Comparison of ENCODE assay signal across 8 mouse cellular contexts in genomic region chr13:55190121-55190868, GRCm38 (mm10). TPM values are rescaled to one million over a fixed set of nuclear protein-coding genes. Genes with fewer than 3 reads are reported as not detected.
A peak's percentile ranks its signal among the peaks of the same experiment; 100 is the strongest.
DNase-seq lines count a peak whose midpoint lies in the region; ATAC-seq and TF ChIP-seq lines count a peak whose summit lies in the region.

No protein-coding gene starts in this region.

- 2% methylated on average over 34 of the region's 34 CpGs for WGBS in forebrain, embryonic 16.5 days
- 1% methylated on average over 34 of the region's 34 CpGs for WGBS in lung, embryonic 16.5 days

- DNase-seq in MEL (ENCODE audit: low read depth, low spot score), result peak; percentile 98
- peak; percentile 94 to 99 for DNase-seq in cerebellum, adult 18-20 months
- peak; percentile 89 to 92 for DNase-seq in heart, postnatal 36 days
- peak; percentile 92 to 95 for DNase-seq in layer of hippocampus, adult 8-10 months (ENCODE audit: low spot score in 2 of 2)
- DNase-seq in ovary, postnatal 10 days (ENCODE audit: low spot score), result peak; percentile 82
- DNase-seq in thymus, postnatal 10 days (ENCODE audit: low spot score in 2 of 2), result peak; percentile 86 to 87

- H3K4me1 ChIP-seq in MEL (ENCODE audit: control insufficient read depth in 1 of 2, insufficient read depth in 2 of 2, low read length in 2 of 2), result peaks cover 0 to 5% of the 10 kb centered on the region in 2 experiments; a peak in 2 of 4 replicates
- peaks cover 13% of the 10 kb centered on the region for H3K4me1 ChIP-seq in forebrain, embryonic 16.5 days (replicated peaks; ENCODE audit: control insufficient read depth, insufficient read depth, low read length)
- peaks cover 11% of the 10 kb centered on the region for H3K4me1 ChIP-seq in lung, embryonic 16.5 days (replicated peaks; ENCODE audit: control insufficient read depth, insufficient read depth, low read length)

- H3K4me2 ChIP-seq in forebrain, embryonic 16.5 days (ENCODE audit: low read length), result peak overlapping the region; percentile 82
- H3K4me2 ChIP-seq in lung, embryonic 16.5 days (ENCODE audit: low read depth, low read length), result peak overlapping the region; percentile 72

- TF ChIP-seq RAD21 in MEL (IDR thresholded peaks at IDR 0.05; ENCODE audit: low read depth, low read length), result no peak; the same call in 1 of the 2 replicates

- no peaks in the 10 kb centered on the region for H3K27me3 ChIP-seq in MEL (ENCODE audit: control insufficient read depth in 1 of 2, insufficient read depth in 2 of 2, low read length in 2 of 2)
- H3K27me3 ChIP-seq in forebrain, embryonic 16.5 days (replicated peaks; ENCODE audit: control insufficient read depth, insufficient read depth, low read length), result no peaks in the 10 kb centered on the region
- no peaks in the 10 kb centered on the region for H3K27me3 ChIP-seq in lung, embryonic 16.5 days (ENCODE audit: control insufficient read depth, insufficient read depth, low read depth, low read length)

- H3K4me3 ChIP-seq in MEL (ENCODE audit: control insufficient read depth in 1 of 2, insufficient read depth in 1 of 2, low read depth in 2 of 2, low read length in 2 of 2), result peak overlapping the region; percentile 60 to 76
- H3K4me3 ChIP-seq in forebrain, embryonic 16.5 days (replicated peaks; ENCODE audit: low read length), result peak overlapping the region; percentile 61
- peak overlapping the region; percentile 60 for H3K4me3 ChIP-seq in lung, embryonic 16.5 days (ENCODE audit: low read length)

- H3K36me3 ChIP-seq in MEL (ENCODE audit: control insufficient read depth in 1 of 2, insufficient read depth in 2 of 2, low read length in 2 of 2), result peaks cover 0 to 3% of the 10 kb centered on the region in 2 experiments; a peak in 1 of 4 replicates
- no peaks in the 10 kb centered on the region for H3K36me3 ChIP-seq in forebrain, embryonic 16.5 days (ENCODE audit: control insufficient read depth, insufficient read depth)
- H3K36me3 ChIP-seq in lung, embryonic 16.5 days (ENCODE audit: control insufficient read depth, insufficient read depth, low read length), result no peaks in the 10 kb centered on the region

- peak; percentile 71 to 83; a peak in 2 of 4 replicates for TF ChIP-seq POLR2A in MEL (IDR thresholded peaks at IDR 0.05; ENCODE audit: control insufficient read depth in 1 of 2, insufficient read depth in 1 of 2, low read depth in 1 of 2, low read length in 2 of 2, poor library complexity in 1 of 2)

- peak; percentile 26 to 51 (median 42); a peak in 4 of 6 replicates for TF ChIP-seq CTCF in MEL (IDR thresholded peaks at IDR 0.05 in 2 of 3, conservative IDR thresholded peaks at IDR 0.05 in 1 of 3; ENCODE audit: control insufficient read depth in 1 of 3, insufficient read depth in 1 of 3, low read depth in 2 of 3, low read length in 3 of 3, poor library complexity in 1 of 3, severe bottlenecking in 1 of 3)

- ATAC-seq in forebrain, embryonic 16.5 days, result peak; percentile 100
- ATAC-seq in lung, embryonic 16.5 days (ENCODE audit: low read depth), result peak; percentile 100

- intact Hi-C loops in heart, postnatal 36 days (cut with DNase I), result loop anchor here (2.0 kb wide), 1 partner anchor 19 kb away; the partner anchor contains the start of gene Nsd1

- H3K79me2 ChIP-seq in MEL (ENCODE audit: control insufficient read depth, insufficient read depth, low read length, poor library complexity), result peaks cover 6% of the 10 kb centered on the region; the same call in 1 of the 2 replicates

- TF ChIP-seq EP300 in MEL (IDR thresholded peaks at IDR 0.05; ENCODE audit: low read depth in 1 of 2, low read length in 2 of 2), result peak; percentile 42 to 71

- no peaks in the 10 kb centered on the region for H3K9me3 ChIP-seq in MEL (replicated peaks; ENCODE audit: insufficient read depth, low read length)
- no peaks in the 10 kb centered on the region for H3K9me3 ChIP-seq in forebrain, embryonic 16.5 days (ENCODE audit: control insufficient read depth, low read length)
- no peaks in the 10 kb centered on the region for H3K9me3 ChIP-seq in lung, embryonic 16.5 days (ENCODE audit: control insufficient read depth, low read length)

- peak overlapping the region; percentile 77 for H3K27ac ChIP-seq in MEL (ENCODE audit: control insufficient read depth, low read depth, low read length)
- peak overlapping the region; percentile 92 for H3K27ac ChIP-seq in forebrain, embryonic 16.5 days (ENCODE audit: low read length)
- peak overlapping the region; percentile 93 for H3K27ac ChIP-seq in lung, embryonic 16.5 days (ENCODE audit: low read length)

- H3K9ac ChIP-seq in MEL (ENCODE audit: control insufficient read depth, low read depth, low read length, poor library complexity, severe bottlenecking), result peak overlapping the region; percentile 70
- peak overlapping the region; percentile 74 for H3K9ac ChIP-seq in forebrain, embryonic 16.5 days (replicated peaks; ENCODE audit: low read depth, low read length)
- peak overlapping the region; percentile 67 for H3K9ac ChIP-seq in lung, embryonic 16.5 days (ENCODE audit: low read length)

TF ChIP-seq in MEL, 35 proteins besides CTCF, POLR2A, EP300 and RAD21 (continues in another document):
- TF ChIP-seq GATA1 (IDR thresholded peaks at IDR 0.05; ENCODE audit: low read depth, low read length), result peak; percentile 60
- TF ChIP-seq HCFC1 (IDR thresholded peaks at IDR 0.05; ENCODE audit: low read depth, low read length), result peak; percentile 56; the same call in 1 of the 2 replicates
- no peak for TF ChIP-seq MYB (IDR thresholded peaks at IDR 0.05; ENCODE audit: low read depth, low read length)
- no peak for TF ChIP-seq JUND (IDR thresholded peaks at IDR 0.05; ENCODE audit: low read depth, low read length)
- TF ChIP-seq E2F4 (IDR thresholded peaks at IDR 0.05; ENCODE audit: borderline replicate concordance, low read depth, low read length), result no peak
- peak; percentile 97 for TF ChIP-seq SIN3A (IDR thresholded peaks at IDR 0.05; ENCODE audit: low read length)
- peak; percentile 27; the same call in 1 of the 2 replicates for TF ChIP-seq NRF1 (IDR thresholded peaks at IDR 0.05; ENCODE audit: insufficient read depth, low read depth, low read length, poor library complexity, severe bottlenecking)
- TF ChIP-seq USF2 (IDR thresholded peaks at IDR 0.05; ENCODE audit: borderline replicate concordance in 1 of 2, insufficient read depth in 1 of 2, low read depth in 1 of 2, low read length in 2 of 2), result peak; percentile 44 to 85; a peak in 3 of 4 replicates
- no peak for TF ChIP-seq UBTF (IDR thresholded peaks at IDR 0.05; ENCODE audit: borderline replicate concordance, insufficient read depth, low read depth, low read length)
- TF ChIP-seq BHLHE40 (IDR thresholded peaks at IDR 0.05; ENCODE audit: borderline replicate concordance, low read depth, low read length), result peak; percentile 66
- peak; percentile 100 for TF ChIP-seq MAX (IDR thresholded peaks at IDR 0.05; ENCODE audit: low read length)
- TF ChIP-seq RCOR1 (IDR thresholded peaks at IDR 0.05; ENCODE audit: low read depth, low read length), result no peak; the same call in none of the 2 replicates
- TF ChIP-seq MAZ (IDR thresholded peaks at IDR 0.05; ENCODE audit: low read depth, low read length), result peak; percentile 59; the same call in 1 of the 2 replicates
- TF ChIP-seq MXI1 (IDR thresholded peaks at IDR 0.05; ENCODE audit: low read depth, low read length), result peak; percentile 99
- no peak; the same call in 1 of the 2 replicates for TF ChIP-seq ELF1 (IDR thresholded peaks at IDR 0.05; ENCODE audit: low read depth, low read length)
- TF ChIP-seq GABPA (IDR thresholded peaks at IDR 0.05; ENCODE audit: low read depth, low read length), result no peak
- peak; percentile 43; the same call in 1 of the 2 replicates for TF ChIP-seq CHD2 (IDR thresholded peaks at IDR 0.05; ENCODE audit: low read length)
- no peak for TF ChIP-seq ZNF384 (IDR thresholded peaks at IDR 0.05; ENCODE audit: low read depth, low read length)
- TF ChIP-seq KAT2A (conservative IDR thresholded peaks at IDR 0.05; ENCODE audit: low read depth, low read length), result no peak
- peak; percentile 73 for TF ChIP-seq ETS1 (IDR thresholded peaks at IDR 0.05; ENCODE audit: low read depth, low read length)
- peak; percentile 84 for TF ChIP-seq NELFE (IDR thresholded peaks at IDR 0.05; ENCODE audit: low read depth, low read length)
- no peak for TF ChIP-seq ZC3H11A (IDR thresholded peaks at IDR 0.05; ENCODE audit: low read depth, low read length)
- peak; percentile 92 for TF ChIP-seq TAL1 (IDR thresholded peaks at IDR 0.05; ENCODE audit: low read length)
- peak; percentile 80 for TF ChIP-seq ZMIZ1 (IDR thresholded peaks at IDR 0.05; ENCODE audit: low read depth, low read length)
- peak; percentile 99 for TF ChIP-seq MYC (IDR thresholded peaks at IDR 0.05; ENCODE audit: low read depth, low read length)

RNA-seq across cellular contexts. Expression of gene Nsd1, which starts 19.3 kb away (rescaled TPM):
- 10.0 and 13.3 TPM in 2 replicates for total RNA-seq in MEL (2012; rRNA removed)
- polyA plus RNA-seq in MEL (2012; ENCODE audit: insufficient read depth in 1 of 2, insufficient read length in 2 of 2, low read depth in 1 of 2, low replicate concordance in 2 of 2, missing spikeins in 1 of 2), result 10 to 100 TPM in 1 of 2 experiments, 1 to 10 TPM in 1; 6.3 to 59.3 TPM
- 52.4 and 53.1 TPM in 2 replicates for polyA plus RNA-seq in forebrain, embryonic 16.5 days (2015; fragmentation: Nextera tagmentation; extraction: Ambion mirVana)
- 10 to 100 TPM; 57.8 to 62.0 TPM for total RNA-seq in heart, postnatal 36 days (2021)
- total RNA-seq in layer of hippocampus, adult 8-10 months (2022), result 100 to 1,000 TPM; 107 to 141 (median 129) TPM
- polyA plus RNA-seq in lung, embryonic 16.5 days (2015; fragmentation: Nextera tagmentation; extraction: Ambion mirVana), result 50.7 and 56.2 TPM in 2 replicates

RNA-seq across cellular contexts. Expression of gene Fgfr4, which starts 37.9 kb away (rescaled TPM):
- not detected in 2 replicates for total RNA-seq in MEL (2012; rRNA removed)
- polyA plus RNA-seq in MEL (2012; ENCODE audit: insufficient read depth in 1 of 2, insufficient read length in 2 of 2, low read depth in 1 of 2, low replicate concordance in 2 of 2, missing spikeins in 1 of 2), result not detected
- 0.67 and 1.4 TPM in 2 replicates for polyA plus RNA-seq in forebrain, embryonic 16.5 days (2015; fragmentation: Nextera tagmentation; extraction: Ambion mirVana)
- under 1 TPM; 0.36 to 0.73 TPM for total RNA-seq in heart, postnatal 36 days (2021)
- total RNA-seq in layer of hippocampus, adult 8-10 months (2022), result 1 to 10 TPM in 1 of 4 experiments, under 1 TPM in 3; 0.37 to 1.2 (median 0.59) TPM
- 26.3 and 27.7 TPM in 2 replicates for polyA plus RNA-seq in lung, embryonic 16.5 days (2015; fragmentation: Nextera tagmentation; extraction: Ambion mirVana)

RNA-seq across cellular contexts. Expression of gene Gm17617, which starts 56.9 kb away (rescaled TPM):
- total RNA-seq in MEL (2012; rRNA removed), result not detected in 2 replicates
- not detected for polyA plus RNA-seq in MEL (2012; ENCODE audit: insufficient read depth in 1 of 2, insufficient read length in 2 of 2, low read depth in 1 of 2, low replicate concordance in 2 of 2, missing spikeins in 1 of 2)
- polyA plus RNA-seq in forebrain, embryonic 16.5 days (2015; fragmentation: Nextera tagmentation; extraction: Ambion mirVana), result not detected in 2 replicates
- not detected for total RNA-seq in heart, postnatal 36 days (2021)
- not detected for total RNA-seq in layer of hippocampus, adult 8-10 months (2022)
- polyA plus RNA-seq in lung, embryonic 16.5 days (2015; fragmentation: Nextera tagmentation; extraction: Ambion mirVana), result not detected in 2 replicates

Comparison
In these comparisons a context has a peak if more than half of its experiments do, and no peak if none do; other contexts are left out.
1. Peak in every context shown above with its lines: DNase-seq, ATAC-seq, H3K4me3 ChIP-seq and H3K27ac ChIP-seq.